Mouse (Mus musculus) kidney, postnatal 25 days (tissue): ENCODE results near the gene Arhgap9.

Source experiments
- DNase-seq, 2 experiments: peaks; one replicate each; pipeline ENCODE4 v3.0.0; 2021; ENCODE audit warnings: mixed read lengths in 2 of 2

The Arhgap9 gene

DNA sequence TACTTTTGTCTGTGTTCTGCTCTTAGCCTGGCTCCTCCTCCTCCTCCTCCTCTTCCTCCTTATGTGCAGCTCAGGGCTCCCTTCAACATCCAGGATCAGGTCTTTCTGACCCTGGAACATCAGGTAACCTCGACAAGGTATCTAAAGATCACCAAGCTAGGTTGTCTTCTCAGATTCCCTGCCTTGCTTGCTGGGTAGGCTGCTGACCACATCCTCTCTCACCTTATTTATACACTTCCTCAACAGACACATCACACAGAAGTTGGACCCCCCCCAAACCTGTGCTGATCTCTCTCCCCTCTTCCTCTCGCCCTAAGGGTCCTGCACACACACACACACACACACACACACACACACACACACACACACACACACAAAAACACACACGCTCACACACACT lies at the start of gene Arhgap9:
Gene Arhgap9 (plus strand): TSS at position 344 of the 400 bp plus-strand sequence.
- no peak for DNase-seq

DNA sequence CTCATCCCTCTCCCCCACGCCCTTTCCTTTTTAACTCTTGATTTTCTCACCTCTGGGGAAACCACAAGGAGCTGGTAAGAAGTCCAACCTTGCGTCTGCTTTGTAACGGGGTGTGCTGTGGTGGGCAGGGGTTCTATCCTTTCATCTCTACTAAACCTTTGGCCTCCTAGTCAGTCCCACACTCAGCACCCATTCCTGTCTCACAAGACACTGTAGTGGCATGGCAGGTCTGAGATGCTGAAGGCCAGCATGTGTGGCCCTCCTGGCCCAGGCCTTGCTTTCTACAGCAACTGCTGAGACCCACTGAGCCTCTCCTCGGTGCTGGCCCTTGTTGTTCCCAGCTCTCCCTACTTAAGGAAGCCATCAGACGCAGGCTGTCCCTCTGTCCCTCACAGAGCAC lies 49.4 kb upstream of the Arhgap9 start:
- DNase-seq = no peak

DNA sequence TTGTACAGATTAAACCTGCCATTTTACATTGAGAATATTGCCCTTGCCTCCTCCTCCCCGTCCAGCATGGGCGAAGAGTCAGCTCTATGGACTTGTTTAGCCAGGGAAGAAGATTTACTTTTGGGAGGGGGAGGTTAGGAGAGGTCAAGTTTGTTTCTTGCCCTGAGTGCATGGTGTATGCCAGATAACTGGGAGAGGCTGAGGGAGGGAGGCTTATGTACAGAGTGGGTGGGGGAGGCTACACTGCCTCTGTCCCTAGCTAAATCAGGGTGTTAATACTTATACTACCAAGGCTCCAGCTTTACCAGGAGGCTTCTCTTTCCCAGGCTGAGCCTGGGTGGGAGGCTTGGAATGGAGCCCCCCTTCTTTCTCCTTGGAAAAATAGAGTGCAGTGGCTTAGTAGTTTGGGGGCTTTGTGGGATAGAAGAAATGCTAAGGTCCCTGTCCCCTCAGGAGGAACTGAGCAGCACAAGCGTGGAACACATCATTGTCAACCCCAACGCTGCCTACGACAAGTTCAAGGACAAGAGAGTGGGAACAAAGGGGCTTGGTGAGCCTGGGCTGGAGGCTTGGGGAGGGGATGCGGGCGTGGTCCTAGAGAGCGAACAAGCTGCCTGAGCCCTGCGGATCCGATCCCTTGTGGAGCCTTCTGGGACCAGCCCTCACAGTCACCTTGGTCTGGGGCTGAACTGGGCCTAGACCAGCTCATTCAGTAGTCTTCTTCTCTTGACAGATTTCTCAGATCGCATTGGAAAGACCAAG lies 47.3 kb upstream of the Arhgap9 start:
- no peak for DNase-seq

DNA sequence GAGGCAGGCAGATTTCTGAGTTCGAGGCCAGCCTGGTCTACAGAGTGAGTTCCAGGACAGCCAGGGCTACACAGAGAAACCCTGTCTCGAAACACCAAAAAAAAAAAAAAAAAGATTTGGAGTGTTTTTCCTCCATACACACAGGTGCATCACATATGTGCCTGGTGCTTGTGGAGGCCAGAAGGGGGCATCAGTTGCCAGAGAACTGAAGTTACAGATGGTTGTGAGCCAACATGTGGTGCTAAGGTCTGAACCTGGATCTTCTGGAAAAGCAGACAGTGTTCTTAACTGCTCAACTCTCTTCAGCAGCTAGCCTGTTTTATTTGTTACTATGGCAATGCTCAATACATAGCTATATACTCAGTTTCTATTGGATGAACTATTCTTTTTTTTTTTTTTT lies 42.0 kb upstream of the Arhgap9 start:
- DNase-seq = no peak

GRCm38 (mm10) chr10:127281316-127281715 lies 40.4 kb upstream of the Arhgap9 start:
- peak in 1 of 2 experiments; percentile 61 for DNase-seq

GRCm38 (mm10) chr10:127282620-127283215 lies 39.0 kb upstream of the Arhgap9 start:
- peak in 1 of 2 experiments; percentile 59 for DNase-seq

DNA sequence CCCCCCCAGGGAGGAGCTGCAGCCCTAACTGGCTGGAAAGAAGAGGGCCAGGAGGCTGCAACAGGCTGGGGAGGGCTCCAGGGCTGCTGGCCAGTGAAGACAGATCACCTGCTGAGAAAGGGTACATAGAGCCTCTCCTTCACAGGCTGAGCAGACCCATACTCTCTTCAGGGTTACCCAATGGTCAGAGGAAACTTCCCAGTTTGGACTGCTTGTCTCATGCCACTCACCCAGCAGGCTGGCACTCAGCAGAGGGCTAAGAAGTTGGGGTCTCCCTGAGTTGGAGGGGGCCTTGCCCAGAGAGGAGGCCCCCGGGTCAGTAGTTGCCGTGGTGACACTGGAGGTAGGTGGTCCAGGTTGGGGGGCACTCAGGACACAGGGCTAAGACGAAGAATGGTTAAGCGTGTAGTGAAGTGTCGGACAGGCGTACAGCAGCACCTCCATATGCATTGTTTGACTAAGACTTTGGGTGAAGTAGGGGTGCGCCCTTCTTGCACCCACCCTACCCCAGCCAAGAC lies 37.6 kb upstream of the Arhgap9 start:
- DNase-seq = no peak

DNA sequence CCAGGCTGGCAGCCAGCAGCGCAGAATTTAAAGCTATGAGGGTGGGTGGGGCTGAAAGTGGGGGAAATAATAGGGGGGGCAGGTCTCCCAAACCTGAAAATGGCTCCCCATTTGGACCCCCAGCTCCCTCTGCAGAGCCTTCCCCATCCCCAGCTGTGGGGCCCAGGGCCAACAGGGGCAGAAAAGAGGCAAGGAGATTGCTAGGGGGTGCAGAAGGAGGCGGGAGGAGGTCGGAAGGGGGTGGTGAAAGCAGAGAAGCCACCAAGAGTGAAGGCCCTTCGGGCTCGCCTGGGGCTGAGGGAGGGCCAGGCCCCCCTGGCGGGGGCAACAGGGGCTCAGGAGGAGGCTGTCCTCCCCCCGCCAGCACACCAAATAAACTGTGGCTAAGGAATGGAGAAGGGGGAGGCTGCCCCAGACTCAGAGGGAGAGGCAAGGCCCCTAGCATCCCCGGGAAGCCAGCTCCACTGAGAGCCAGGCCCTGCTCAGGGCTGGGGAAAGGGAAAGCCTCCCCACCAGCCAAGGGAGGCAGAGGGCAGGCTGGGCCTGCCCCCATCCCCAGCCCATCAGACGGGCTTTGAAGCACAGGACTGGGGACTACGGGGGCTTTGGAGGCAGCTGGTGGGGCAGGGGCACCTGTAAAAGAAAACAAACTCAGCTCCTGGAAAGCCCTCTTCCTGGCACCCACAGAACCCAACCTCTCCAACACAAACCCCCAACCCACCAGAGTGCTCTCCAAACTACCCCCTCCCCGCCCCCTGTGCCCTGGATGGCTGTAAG lies 36.9 kb upstream of the Arhgap9 start:
- no peak for DNase-seq

- DNase-seq = no peak
These were observed 36.1 kb upstream of the Arhgap9 start for GRCm38 (mm10) chr10:127285644-127286043.

DNA sequence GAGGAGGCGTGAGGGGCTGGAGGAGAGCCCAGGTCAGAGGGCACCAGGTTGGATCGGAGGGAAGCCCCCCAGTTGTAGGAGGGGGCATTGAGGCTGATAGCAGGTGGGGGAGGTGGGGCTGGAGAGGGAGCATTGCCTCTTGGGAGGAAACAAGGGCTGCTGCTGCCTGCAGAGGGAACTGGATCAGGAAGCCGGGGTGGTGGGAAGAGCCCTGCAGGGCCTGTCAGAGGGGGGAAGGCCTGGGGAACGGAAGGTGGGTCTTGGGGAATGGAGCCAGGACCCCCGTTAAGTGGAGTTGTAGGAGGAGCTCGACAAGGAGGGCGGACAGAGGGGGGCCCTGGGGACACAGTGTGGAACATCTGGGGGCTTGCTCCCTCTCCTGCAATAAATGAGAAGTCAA lies 35.6 kb upstream of the Arhgap9 start:
- no peak for DNase-seq

DNA sequence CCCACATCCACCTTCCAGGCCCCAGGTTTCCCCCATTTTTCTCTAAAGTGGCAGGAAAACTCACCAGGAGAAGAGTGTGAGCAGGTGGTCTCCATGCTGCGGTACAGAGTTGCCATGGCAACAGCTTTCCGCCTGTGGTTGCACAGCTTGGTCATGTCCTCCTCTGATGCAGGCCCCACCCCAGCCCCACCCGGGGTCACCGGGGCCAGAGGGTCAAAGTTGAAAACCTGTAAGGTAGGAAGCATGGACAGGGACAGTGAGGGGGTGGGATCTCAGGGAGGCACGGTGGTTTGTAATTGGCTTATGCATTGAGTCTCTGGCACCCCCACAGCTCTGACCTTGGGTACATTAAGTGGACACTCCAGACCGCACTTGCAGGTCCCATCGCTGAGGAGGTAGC lies 35.0 kb upstream of the Arhgap9 start:
- DNase-seq = peak in 1 of 2 experiments; percentile 57

DNA sequence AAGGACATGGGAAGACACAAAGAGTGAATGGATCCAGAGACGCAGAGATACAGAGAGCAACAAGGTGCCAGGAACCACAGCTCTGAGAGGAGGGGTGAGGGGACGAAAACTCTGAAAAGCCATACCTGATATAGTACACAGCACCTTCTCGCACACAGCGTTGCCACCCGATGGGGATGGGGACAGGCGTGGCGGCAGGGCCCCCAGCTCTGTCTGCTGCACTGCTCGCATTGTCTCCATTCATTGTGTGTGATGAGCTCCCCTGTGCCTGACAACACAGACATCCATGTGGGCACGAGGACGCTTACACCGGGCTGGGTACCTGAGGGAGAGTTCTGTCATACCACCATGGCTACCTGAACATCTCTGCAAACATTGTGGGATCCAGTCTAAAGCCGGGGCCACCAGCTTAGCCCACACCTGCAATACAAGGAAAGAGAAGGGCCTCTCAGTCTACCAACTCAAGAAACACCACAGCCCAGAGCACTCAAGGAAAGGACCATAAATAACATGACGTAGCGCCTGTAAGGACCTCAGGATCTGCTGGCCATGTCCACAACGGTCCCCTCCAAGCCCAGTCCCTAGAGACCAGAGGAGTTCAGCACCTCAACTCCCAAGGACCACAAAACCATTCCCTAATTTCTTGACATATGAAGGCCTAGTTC lies 34.4 kb upstream of the Arhgap9 start:
- DNase-seq = no peak

DNA sequence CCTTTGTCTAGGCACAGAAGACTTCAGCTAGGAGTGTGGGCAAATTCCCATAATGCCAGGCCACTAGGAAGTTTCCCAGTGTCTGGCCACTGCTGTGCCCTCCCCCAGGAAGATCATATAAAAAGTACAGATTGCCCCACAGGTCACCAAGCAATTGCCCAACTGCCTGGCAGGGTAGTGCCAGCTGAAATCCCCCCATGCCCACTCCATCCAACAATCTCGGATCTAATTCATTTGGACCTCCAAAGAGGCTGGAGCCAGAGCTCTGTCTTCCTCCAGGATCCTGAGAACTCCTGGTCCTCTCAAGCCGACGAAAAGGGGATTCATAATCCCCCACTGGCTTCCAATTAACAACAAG lies 33.8 kb upstream of the Arhgap9 start:
- DNase-seq = no peak

GRCm38 (mm10) chr10:127288328-127288799 lies 33.4 kb upstream of the Arhgap9 start:
- peak; percentile 66 to 84 for DNase-seq

- DNase-seq = peak; percentile 91 to 96
These were observed 32.8 kb upstream of the Arhgap9 start, which contains the start of gene Mbd6 for GRCm38 (mm10) chr10:127288800-127289572. TSS of gene Mbd6 (minus strand) at chr10:127289018.

GRCm38 (mm10) chr10:127289573-127290191 lies 32.1 kb upstream of the Arhgap9 start:
- DNase-seq = peak; percentile 74 to 90

- DNase-seq = peak; percentile 100
These were observed 31.3 kb upstream of the Arhgap9 start for GRCm38 (mm10) chr10:127290307-127290929.

GRCm38 (mm10) chr10:127290930-127291880 lies 30.6 kb upstream of the Arhgap9 start:
- peak; percentile 66 to 85 for DNase-seq

DNA sequence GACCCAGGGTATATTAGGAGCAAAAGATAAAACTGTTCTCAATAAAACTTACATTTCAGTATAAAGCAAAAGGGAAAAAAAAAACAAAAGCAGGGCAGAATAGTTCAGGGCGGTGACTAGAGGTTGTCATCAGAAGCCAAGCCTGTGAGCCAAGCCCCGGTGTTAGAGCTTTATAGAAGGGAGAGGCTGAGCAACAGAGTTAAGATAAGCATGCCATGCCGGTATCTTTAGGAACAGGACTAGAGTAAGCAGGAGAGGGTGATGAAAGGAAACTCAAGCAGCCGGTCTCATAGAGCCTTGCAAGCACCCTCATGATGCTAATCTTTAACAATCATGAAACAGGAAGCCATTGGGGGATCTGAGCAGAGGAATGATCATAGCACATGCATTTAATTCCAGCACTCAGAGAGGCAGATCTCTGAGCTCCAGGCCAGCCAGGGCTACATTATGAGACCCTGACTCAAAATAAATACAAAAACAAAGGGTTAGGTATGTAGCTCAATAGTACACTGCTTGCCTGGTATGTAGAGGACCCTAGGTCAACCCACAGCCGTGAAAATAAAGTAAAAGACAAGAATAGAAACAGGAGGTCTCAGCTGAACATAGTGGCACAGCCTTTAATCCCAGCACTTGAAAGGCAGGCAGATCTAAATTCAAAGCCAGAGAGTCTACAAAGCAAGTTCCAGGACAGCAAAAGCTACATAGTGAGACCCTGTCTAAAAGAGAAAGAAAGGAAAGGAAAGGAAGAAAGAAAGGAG lies 29.7 kb upstream of the Arhgap9 start:
- no peak for DNase-seq
